Comparison of ENCODE assay signal across 21 mouse cellular contexts in the genomic region with DNA sequence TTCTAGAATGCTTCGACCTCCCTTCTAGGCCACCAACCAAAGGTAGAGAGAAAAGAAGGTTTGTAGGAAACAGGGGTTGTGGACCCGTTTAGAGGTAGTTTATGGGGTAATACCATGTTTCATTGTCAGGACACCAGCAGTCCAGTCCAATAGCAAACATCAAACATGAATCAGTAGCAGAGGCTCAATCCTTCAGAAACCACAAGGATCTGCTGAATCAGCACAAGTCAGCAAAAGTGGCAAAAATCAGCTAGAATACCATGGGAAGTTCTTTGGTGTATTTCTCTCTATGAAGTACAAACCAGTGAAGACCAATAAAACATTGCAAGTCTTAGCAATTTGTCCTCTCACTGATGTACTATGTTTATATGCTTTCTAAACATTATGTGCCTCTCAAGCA.
DNase-seq lines count a peak whose midpoint lies in the region; TF ChIP-seq lines count a peak whose summit lies in the region.
"Had no signal": no experiment of that assay in that cellular context is flagged by ENCODE, and none has a peak within 500 bp of the region (broad histone marks: within the 10 kb centered on the region; RNA-seq: fewer than 3 reads in every experiment).

No protein-coding gene starts in this region.

- no peak for TF ChIP-seq POLR2A in CH12.LX (IDR thresholded peaks at IDR 0.05; ENCODE audit: low read depth, low read length)
- TF ChIP-seq POLR2A in MEL (IDR thresholded peaks at IDR 0.05; ENCODE audit: control insufficient read depth in 1 of 2, insufficient read depth in 1 of 2, low read depth in 1 of 2, low read length in 2 of 2, poor library complexity in 1 of 2), result no peak

- H3K36me3 ChIP-seq in CH12.LX (replicated peaks in 1 of 2; ENCODE audit: control insufficient read depth in 1 of 2, insufficient read depth in 1 of 2, low read length in 1 of 2) (no peaks in the 10 kb centered on the region), ES-E14 (ENCODE audit: control insufficient read depth, insufficient read depth, low read length, poor library complexity, severe bottlenecking) (no peaks in the 10 kb centered on the region), MEL (ENCODE audit: control insufficient read depth in 1 of 2, insufficient read depth in 2 of 2, low read length in 2 of 2) (no peaks in the 10 kb centered on the region)
- H3K36me3 ChIP-seq in forebrain, embryonic 10.5 days (replicated peaks), result no peaks in the 10 kb centered on the region
- H3K36me3 ChIP-seq: G1E had no signal

- H3K4me3 ChIP-seq in CH12.LX (replicated peaks in 1 of 3; ENCODE audit: low read depth in 2 of 3, low read length in 2 of 3, poor library complexity in 1 of 3), result no peak overlapping the region
- H3K4me3 ChIP-seq in ES-E14 (ENCODE audit: insufficient read depth in 1 of 2, low read depth in 1 of 2, low read length in 2 of 2, poor library complexity in 1 of 2, severe bottlenecking in 1 of 2), result no peak overlapping the region
- no peak overlapping the region for H3K4me3 ChIP-seq in MEL (ENCODE audit: control insufficient read depth in 1 of 2, insufficient read depth in 1 of 2, low read depth in 2 of 2, low read length in 2 of 2)
- H3K4me3 ChIP-seq in forebrain, embryonic 10.5 days, result no peak overlapping the region

- H3K27ac ChIP-seq in CH12.LX (ENCODE audit: insufficient read depth, low read depth) (no peak overlapping the region), ES-E14 (ENCODE audit: insufficient read depth, low read depth, low read length, poor library complexity, severe bottlenecking) (no peak overlapping the region), MEL (ENCODE audit: control insufficient read depth, low read depth, low read length) (no peak overlapping the region)
- H3K27ac ChIP-seq in forebrain, embryonic 10.5 days, result no peak overlapping the region

- no peak for TF ChIP-seq CTCF in CH12.LX (conservative IDR thresholded peaks at IDR 0.05 in 1 of 2, IDR thresholded peaks at IDR 0.05 in 1 of 2; ENCODE audit: low read depth in 2 of 2, low read length in 2 of 2)
- TF ChIP-seq CTCF in MEL (IDR thresholded peaks at IDR 0.05 in 2 of 3, conservative IDR thresholded peaks at IDR 0.05 in 1 of 3; ENCODE audit: control insufficient read depth in 1 of 3, insufficient read depth in 1 of 3, low read depth in 2 of 3, low read length in 3 of 3, poor library complexity in 1 of 3, severe bottlenecking in 1 of 3), result no peak

- TF ChIP-seq EP300 in CH12.LX (IDR thresholded peaks at IDR 0.05; ENCODE audit: low read length) (no peak), MEL (IDR thresholded peaks at IDR 0.05; ENCODE audit: low read depth in 1 of 2, low read length in 2 of 2) (no peak)

- H3K4me2 ChIP-seq in CH12.LX (ENCODE audit: insufficient read depth, low read depth, poor library complexity, severe bottlenecking), result no peak overlapping the region

- H3K4me1 ChIP-seq in CH12.LX (ENCODE audit: control insufficient read depth in 1 of 2, insufficient read depth in 2 of 2), result no peaks in the 10 kb centered on the region
- no peaks in the 10 kb centered on the region for H3K4me1 ChIP-seq in ES-E14 (ENCODE audit: control insufficient read depth in 2 of 2, insufficient read depth in 2 of 2, low read length in 2 of 2, poor library complexity in 1 of 2)
- H3K4me1 ChIP-seq in MEL (ENCODE audit: control insufficient read depth in 1 of 2, insufficient read depth in 2 of 2, low read length in 2 of 2), result no peaks in the 10 kb centered on the region
- H3K4me1 ChIP-seq in forebrain, embryonic 10.5 days, result no peaks in the 10 kb centered on the region

- H3K27me3 ChIP-seq in CH12.LX (replicated peaks) (no peaks in the 10 kb centered on the region), MEL (ENCODE audit: control insufficient read depth in 1 of 2, insufficient read depth in 2 of 2, low read length in 2 of 2) (no peaks in the 10 kb centered on the region)
- H3K27me3 ChIP-seq in forebrain, embryonic 10.5 days (ENCODE audit: poor library complexity, severe bottlenecking), result no peaks in the 10 kb centered on the region
- H3K27me3 ChIP-seq: Patski had no signal

- WGBS in forebrain, embryonic 10.5 days, result 81% methylated on average over 2 of the region's 2 CpGs

- H3K79me2 ChIP-seq in CH12.LX (replicated peaks; ENCODE audit: control insufficient read depth, extremely low read depth, insufficient read depth, poor library complexity, severe bottlenecking) (no peaks in the 10 kb centered on the region), MEL (ENCODE audit: control insufficient read depth, insufficient read depth, low read length, poor library complexity) (no peaks in the 10 kb centered on the region)

- no peak for DNase-seq in CH12.LX (ENCODE audit: extremely low read depth)
- DNase-seq in ES-E14 (ENCODE audit: low read depth, low spot score), result no peak
- no peak for DNase-seq in MEL (ENCODE audit: low read depth, low spot score)
- no peak for DNase-seq in cerebellum, postnatal 10 days
- DNase-seq in forebrain, embryonic 10.5 days (ENCODE audit: extremely low spot score, low spot score), result no peak
- DNase-seq in thymus, adult 18-20 months, result no peak
- DNase-seq: adrenal gland, adult 2 months; adrenal gland, adult 8-10 months; adrenal gland, postnatal 10 days; adrenal gland, postnatal 14 days; adrenal gland, postnatal 25 days; adrenal gland, postnatal 36 days; B cell, adult 2 months; cerebellum, adult 11 months; cerebellum, adult 11-12 months; cerebellum, adult 18-20 months; cerebellum, adult 2 months; cerebellum, adult 8-10 months; cerebellum, adult 9-10 months had no signal

- dilution Hi-C loops in CH12.LX (cut with MboI; ENCODE audit: extremely low pct_ligation_motif_present, extremely low pct_unique_long_range_greater_than_20kb, low sequenced_read_pairs), result no loop called here

- in situ Hi-C loops in CH12.LX (cut with MboI; ENCODE audit: low pct_ligation_motif_present, low pct_unique_long_range_greater_than_20kb, low sequenced_read_pairs), result no loop called here
- in situ Hi-C loops in ES-E14 (cut with MboI; ENCODE audit: low sequenced_read_pairs in 2 of 2, unreplicated experiment in 2 of 2), result no loop called here

- H3K9me3 ChIP-seq in CH12.LX (replicated peaks; ENCODE audit: low read length), result no peaks in the 10 kb centered on the region
- H3K9me3 ChIP-seq in ES-E14 (ENCODE audit: control insufficient read depth, insufficient read depth, low read depth, low read length), result no peaks in the 10 kb centered on the region
- H3K9me3 ChIP-seq in MEL (replicated peaks; ENCODE audit: insufficient read depth, low read length), result no peaks in the 10 kb centered on the region
- no peaks in the 10 kb centered on the region for H3K9me3 ChIP-seq in forebrain, embryonic 10.5 days
- H3K9me3 ChIP-seq: G1E had no signal

- no peak for TF ChIP-seq RAD21 in CH12.LX (IDR thresholded peaks at IDR 0.05; ENCODE audit: low read depth, low read length)
- TF ChIP-seq RAD21 in MEL (IDR thresholded peaks at IDR 0.05; ENCODE audit: low read depth, low read length), result no peak

- H3K9ac ChIP-seq in CH12.LX (ENCODE audit: insufficient read depth, low read depth), result no peak overlapping the region
- no peak overlapping the region for H3K9ac ChIP-seq in ES-E14 (ENCODE audit: insufficient read depth, low read depth, low read length, poor library complexity, severe bottlenecking)
- H3K9ac ChIP-seq in MEL (ENCODE audit: control insufficient read depth, low read depth, low read length, poor library complexity, severe bottlenecking), result no peak overlapping the region

TF ChIP-seq in CH12.LX, 34 proteins besides CTCF, POLR2A, EP300 and RAD21:
- TF ChIP-seq KAT2A (IDR thresholded peaks at IDR 0.05; ENCODE audit: insufficient replicate concordance, low read length), result no peak
- TF ChIP-seq E2F4 (IDR thresholded peaks at IDR 0.05; ENCODE audit: insufficient replicate concordance, low read depth, low read length), result no peak
- peak; percentile 64; the same call in 1 of the 2 replicates for TF ChIP-seq MAFK (IDR thresholded peaks at IDR 0.05; ENCODE audit: insufficient replicate concordance, low read length)
- TF ChIP-seq SMC3 (IDR thresholded peaks at IDR 0.05; ENCODE audit: low read depth, low read length), result no peak
- TF ChIP-seq USF2 (conservative IDR thresholded peaks at IDR 0.05; ENCODE audit: low read depth, low read length), result no peak

TF ChIP-seq in ES-E14, 5 proteins besides CTCF, POLR2A, EP300 and RAD21:
- no peak for TF ChIP-seq ZNF384 (IDR thresholded peaks at IDR 0.05; ENCODE audit: low read depth, low read length)
- peak; percentile 71 for TF ChIP-seq MAFK (IDR thresholded peaks at IDR 0.05; ENCODE audit: insufficient read depth, low read depth, low read length)
- TF ChIP-seq HCFC1 (IDR thresholded peaks at IDR 0.05; ENCODE audit: borderline replicate concordance, insufficient read depth, low read length), result no peak
TF ChIP-seq in ES-E14: peak in this region for 1.

TF ChIP-seq in MEL, 35 proteins besides CTCF, POLR2A, EP300 and RAD21:
- TF ChIP-seq NRF1 (IDR thresholded peaks at IDR 0.05; ENCODE audit: insufficient read depth, low read depth, low read length, poor library complexity, severe bottlenecking) (no peak), CHD2 (IDR thresholded peaks at IDR 0.05; ENCODE audit: low read length) (no peak), MAFK (IDR thresholded peaks at IDR 0.05; ENCODE audit: borderline replicate concordance, low read depth, low read length) (0 out of 2 replicates have a peak, but pooled peaks have one; percentile 47)
